Mouse (Mus musculus): ENCODE measurements around the gene Ngp.

The Ngp gene

GRCm38 (mm10) chr9:110433045-110433444, 13.5 kb downstream of the Ngp start:
- no peak for DNase-seq (ENCODE audit: low read depth, low spot score)

DNA sequence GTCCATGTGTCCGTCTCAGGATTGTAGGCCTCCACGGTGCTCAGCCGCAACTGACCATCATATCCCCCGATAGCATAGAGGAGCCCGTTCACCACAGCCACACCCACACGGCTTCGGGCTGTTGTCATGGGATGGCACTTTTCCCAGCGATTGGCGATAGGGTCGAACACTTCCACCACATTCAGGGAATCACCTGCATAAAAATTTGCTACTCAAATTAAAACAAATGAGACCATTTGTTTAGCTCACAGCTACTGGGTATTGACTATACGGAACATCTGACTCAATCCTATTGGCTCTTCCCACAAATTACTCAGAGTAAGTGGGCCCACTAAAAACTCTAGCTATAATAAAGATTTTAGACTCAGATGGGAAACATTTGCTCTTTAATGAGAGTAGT, 16.5 kb downstream of the Ngp start:
- no peak for DNase-seq (ENCODE audit: low read depth, low spot score)

DNA sequence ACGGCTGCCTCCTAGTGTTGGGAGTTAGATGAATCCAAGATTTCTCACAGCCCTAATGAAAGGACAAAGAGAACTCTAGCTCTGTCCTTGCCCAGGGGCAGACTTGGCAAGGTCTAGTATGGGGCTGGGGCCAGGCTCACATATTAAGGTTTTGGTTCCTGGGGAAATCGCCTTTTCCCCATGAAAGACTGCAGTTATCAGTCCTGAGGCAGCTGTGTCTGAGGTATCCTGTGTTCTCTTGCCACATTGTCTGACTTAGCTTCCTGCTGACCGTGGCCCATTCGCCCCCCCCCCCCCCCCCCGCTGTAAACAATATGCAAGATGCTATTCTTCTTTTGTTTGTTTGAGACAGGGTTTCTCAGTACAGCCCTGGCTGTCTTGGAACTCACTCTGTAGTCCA, 20.5 kb downstream of the Ngp start:
- DNase-seq (ENCODE audit: low read depth, low spot score) = no peak

DNA sequence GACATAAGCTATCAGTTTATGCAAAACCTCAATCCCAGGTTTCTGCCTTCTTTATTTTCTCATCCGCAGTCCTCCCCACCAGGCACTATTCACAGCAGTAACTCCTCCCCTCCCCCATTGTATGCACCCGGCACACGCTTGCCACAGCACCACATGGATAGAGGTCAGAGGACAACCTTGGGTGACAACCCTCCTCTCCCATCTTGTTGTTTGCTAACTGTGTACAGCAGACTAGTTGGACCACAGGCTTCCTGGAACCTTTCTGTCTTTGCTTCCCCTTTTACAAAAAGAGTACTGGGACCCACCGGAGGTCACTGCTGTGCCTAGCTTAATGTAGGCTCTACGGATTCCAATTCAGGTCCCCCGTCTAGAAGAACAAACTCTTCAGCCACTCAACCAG, 21.0 kb downstream of the Ngp start:
- no peak for DNase-seq (ENCODE audit: low read depth, low spot score)

DNA sequence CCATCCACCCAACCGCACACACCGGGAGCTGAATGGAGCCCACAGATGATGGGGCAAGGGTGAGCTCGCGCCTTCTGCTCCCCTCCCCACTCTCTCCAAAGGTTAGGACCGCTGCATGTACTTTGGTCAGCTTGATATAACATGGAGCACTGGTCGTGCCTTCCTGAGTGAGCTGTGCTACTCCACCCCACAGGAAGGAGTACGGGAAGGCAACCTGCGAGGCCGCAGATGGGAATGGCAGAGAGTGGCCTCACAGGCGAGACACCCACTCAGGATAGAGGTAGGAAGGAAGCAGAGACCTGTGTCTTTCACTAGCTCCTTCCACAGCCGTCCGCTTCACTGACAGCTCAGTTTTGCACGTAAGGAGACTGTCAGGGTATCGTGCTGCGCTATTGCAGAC, 28.8 kb downstream of the Ngp start:
- DNase-seq (ENCODE audit: low read depth, low spot score) = no peak

DNA sequence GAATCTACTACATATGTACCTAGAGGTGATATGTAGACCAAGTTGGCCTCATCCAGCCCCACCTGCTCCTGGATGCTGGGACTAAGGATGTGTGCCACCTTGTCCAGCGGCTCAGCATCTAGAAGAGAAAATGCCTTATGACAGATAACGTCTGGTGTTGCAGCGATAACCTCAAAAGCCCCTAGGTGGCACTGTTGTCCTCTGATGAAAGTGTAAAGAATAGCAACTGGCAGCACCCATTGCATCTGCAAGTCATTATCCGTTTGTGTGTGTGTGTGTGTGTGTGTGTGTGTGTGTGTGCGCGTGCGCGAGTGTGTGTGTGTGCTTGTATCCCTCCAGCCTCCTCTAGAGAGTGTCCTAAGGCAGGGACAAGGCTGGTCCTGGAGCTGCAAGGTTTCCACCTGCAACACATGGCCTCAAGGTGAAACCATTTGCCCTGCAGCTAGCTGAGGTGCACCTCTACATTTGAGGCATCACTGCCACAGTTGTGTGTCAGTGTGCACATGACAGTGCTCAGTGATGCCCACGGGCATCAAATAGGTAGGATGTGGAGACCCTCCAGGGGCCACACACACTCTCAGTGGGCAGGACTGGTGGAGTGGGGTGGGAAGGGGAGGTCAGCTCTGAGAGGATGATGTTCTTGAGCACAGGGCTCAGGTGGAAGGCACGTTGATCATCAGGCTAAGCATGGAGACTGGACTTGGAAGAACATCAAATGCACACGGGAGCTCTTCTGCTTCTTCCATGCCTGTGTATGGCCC, 29.5 kb downstream of the Ngp start:
- DNase-seq (ENCODE audit: low read depth, low spot score) = peak; percentile 74

- no peak for DNase-seq (ENCODE audit: low read depth, low spot score)
These were observed 33.0 kb downstream of the Ngp start for GRCm38 (mm10) chr9:110452523-110452922.

DNA sequence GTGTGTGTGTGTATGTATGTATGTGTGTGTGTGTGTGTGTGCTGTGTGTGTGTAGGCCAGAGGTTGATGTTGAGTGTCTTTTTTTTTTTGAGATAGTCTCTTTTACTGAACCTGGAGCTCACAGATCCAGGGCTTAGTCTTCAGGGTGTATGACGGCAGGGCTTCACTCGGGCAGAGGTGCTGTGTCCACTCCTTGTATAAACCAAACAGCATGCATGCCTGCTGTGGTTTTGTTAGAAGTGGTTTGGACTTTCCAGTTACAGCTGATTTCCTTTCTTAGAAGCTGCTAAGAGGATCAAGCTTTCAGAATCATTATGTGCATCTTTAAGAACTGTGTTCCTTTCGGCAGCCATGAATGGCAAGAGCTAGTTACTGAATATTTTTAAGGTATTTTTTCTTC, 38.4 kb downstream of the Ngp start:
- no peak for DNase-seq (ENCODE audit: low read depth, low spot score)

- DNase-seq (ENCODE audit: low read depth, low spot score) = no peak
These were observed 39.7 kb downstream of the Ngp start for GRCm38 (mm10) chr9:110459145-110459727.

GRCm38 (mm10) chr9:110460884-110461815, 41.6 kb downstream of the Ngp start:
- DNase-seq (ENCODE audit: low read depth, low spot score) = no peak

GRCm38 (mm10) chr9:110462321-110462720, 42.8 kb downstream of the Ngp start:
- no peak for DNase-seq (ENCODE audit: low read depth, low spot score)

- DNase-seq (ENCODE audit: low read depth, low spot score) = no peak
These were observed 44.5 kb downstream of the Ngp start for GRCm38 (mm10) chr9:110463983-110464591.

DNA sequence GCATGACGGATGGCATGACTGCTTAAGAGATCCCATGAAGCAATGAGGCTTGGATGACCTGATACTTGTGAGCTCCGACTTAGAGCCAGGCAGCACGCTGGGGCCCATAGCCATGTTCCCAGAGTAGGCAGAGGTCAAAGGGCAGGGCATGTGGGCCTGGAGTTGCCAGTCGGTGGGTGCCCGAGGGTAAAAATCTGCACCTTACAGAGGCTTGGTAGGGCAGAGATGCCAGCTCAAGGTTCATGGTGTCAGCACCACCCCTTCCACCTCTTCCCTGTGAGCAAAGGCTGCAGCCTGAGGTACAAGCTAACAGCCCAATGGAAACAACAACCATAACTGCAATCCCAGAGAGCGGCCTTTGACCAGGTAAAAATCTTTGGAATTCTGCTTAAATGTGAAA, 45.8 kb downstream of the Ngp start:
- DNase-seq (ENCODE audit: low read depth, low spot score) = no peak

DNA sequence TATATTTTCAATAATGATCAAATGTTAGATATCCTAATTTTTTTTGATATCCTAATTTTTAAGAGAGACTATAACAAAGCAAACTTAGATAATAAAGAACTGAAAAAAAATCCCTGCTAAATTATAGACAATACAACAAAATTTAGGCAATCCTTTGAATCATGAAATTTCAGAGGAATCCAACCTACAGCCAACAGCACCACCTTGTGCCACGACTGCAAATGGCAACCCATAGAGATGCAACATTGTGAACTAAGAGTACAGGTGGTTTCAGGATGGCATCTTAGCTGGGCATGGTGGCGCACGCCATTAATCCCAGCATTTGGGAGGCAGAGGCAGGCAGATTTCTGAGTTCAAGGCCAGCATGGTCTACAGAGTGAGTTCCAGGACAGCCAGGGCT, 46.6 kb downstream of the Ngp start:
- DNase-seq (ENCODE audit: low read depth, low spot score) = no peak
